Mouse (Mus musculus) frontal cortex, postnatal 36 days (tissue): ENCODE data around the gene Zfp617.
A peak's percentile ranks its signal among the peaks of the same experiment; 100 is the strongest.
"Not testable (repeated sequence)": the region's sequence is repeated elsewhere in the genome, so short reads cannot be mapped to it uniquely, and the experiment has no call there.

Experiments used
- DNase-seq, 2 experiments: peaks; one replicate each; pipeline ENCODE4 v3.0.0; 2022; ENCODE audit warnings: low spot score in 2 of 2

Zfp617 gene

GRCm38 (mm10) chr8:71908309-71909261 is at the start of gene Zfp617, which contains the start of gene Zfp882:
Gene Zfp617 (plus strand): TSS chr8:71908635.
Gene Zfp882 (plus strand): TSS chr8:71908608.
- DNase-seq = peak; percentile 89 to 95

- not testable (repeated sequence) for DNase-seq
Measured at GRCm38 (mm10) chr8:71861551-71861950, 46.9 kb upstream of the Zfp617 start.

DNA sequence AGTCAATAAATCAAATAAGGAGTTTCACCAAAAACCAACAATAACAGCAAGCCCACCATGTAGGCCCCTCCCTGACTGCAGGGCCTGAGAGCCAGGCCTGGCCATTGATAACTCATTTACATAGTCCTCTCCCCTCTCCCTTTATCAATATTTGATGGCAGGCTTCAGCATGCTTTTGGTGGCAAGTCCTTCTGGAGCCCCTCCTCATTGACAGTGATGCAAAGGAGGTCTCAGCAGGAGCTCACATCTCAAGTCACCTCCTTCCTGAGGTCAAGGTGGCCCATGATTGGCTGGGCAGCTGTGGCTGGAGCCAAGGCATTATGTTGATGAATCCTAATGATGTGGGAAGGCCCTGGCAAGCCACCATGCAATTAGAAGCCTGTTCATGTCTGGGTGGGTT is 46.4 kb upstream of the Zfp617 start:
- not testable (repeated sequence) for DNase-seq

GRCm38 (mm10) chr8:71881618-71882274 is 26.7 kb upstream of the Zfp617 start, which contains the start of gene Zfp709:
Gene Zfp709 (plus strand): TSS chr8:71882019.
- DNase-seq = peak; percentile 75

DNA sequence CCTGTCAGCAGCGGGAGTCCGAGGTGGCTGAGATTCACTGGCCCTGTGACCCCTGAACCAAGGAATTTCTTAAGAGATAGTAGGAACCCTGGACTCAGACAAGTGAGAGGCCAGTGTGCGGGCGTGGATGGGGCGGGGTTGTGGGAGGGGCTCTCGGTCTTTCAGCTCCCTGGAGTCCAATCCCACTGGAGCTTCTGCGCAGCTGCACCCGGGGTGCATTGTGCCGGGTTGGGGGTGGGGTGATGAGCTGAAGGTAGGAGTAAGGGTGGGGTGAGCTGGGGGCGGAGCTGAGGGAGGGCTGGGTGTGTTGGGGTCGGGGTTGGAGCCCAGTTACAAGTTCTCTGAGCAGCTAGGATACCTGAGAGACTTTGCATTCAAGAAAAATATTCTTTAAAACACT is 7.8 kb upstream of the Zfp617 start:
- DNase-seq = not testable (repeated sequence)

DNA sequence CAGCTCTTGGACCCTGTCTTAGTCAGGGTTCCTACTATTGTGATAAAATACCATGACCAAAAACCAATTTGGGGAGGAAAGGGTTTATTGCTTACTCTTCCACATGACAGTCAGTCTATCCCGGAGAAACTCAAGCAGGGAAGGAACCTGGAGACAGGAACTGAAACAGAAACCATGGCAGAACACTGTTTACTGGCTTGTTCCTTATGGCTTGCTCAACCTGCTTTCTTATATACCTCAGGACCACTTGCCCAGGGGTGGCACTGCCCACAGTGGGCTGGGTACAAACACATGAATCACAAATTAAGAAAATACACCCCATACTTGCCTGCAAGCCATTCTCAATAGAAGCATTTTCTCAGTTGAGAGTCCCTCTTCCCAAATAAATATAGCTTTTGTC is 5.4 kb upstream of the Zfp617 start:
- DNase-seq = not testable (repeated sequence)

DNA sequence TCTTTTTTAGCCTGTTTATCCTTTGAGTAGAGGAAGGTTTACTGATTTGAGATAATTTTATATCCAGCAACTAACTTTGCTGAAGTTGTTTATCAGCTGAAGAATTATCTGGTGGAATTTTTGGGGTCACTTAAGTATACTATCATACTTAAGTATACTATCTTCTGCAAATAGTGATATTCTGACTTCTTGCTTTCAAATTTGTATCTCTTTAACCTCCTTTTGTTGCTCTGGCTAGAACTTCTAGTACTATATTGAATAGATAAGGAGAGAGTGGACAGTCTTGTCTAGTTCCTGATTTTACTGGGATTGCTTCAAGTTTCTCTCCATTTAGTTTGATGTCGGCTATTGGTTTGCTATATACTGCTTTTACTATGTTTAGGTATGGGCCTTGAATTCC is 1.6 kb upstream of the Zfp617 start:
- no peak for DNase-seq

- no peak for DNase-seq
Measured at GRCm38 (mm10) chr8:71907798-71908257, 607 bp upstream of the Zfp617 start.

DNA sequence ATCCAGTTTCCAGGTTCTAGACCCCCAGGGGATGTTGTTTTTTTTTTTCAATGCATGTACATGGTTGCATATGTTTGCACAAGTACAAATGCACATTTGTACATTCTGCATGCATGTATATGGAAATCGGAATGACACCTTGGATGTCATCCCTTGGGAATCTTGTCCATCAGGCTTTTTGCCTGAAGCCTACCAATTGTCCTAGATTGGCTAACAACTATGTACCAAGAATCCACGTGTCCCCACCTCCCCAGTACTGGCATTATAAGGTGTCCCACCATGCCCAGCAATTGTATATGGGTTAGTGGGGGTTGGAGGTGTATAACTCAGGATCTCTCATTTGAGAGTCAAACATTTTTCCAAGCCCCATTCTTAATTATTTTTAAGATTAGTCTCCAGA is 3.9 kb downstream of the Zfp617 start:
- no peak for DNase-seq

GRCm38 (mm10) chr8:71922567-71923401 is 14.3 kb downstream of the Zfp617 start:
- DNase-seq = peak; percentile 94 to 97

GRCm38 (mm10) chr8:71925791-71926190 is 17.4 kb downstream of the Zfp617 start:
- no peak for DNase-seq

GRCm38 (mm10) chr8:71926551-71926950 is 18.1 kb downstream of the Zfp617 start:
- DNase-seq = no peak

DNA sequence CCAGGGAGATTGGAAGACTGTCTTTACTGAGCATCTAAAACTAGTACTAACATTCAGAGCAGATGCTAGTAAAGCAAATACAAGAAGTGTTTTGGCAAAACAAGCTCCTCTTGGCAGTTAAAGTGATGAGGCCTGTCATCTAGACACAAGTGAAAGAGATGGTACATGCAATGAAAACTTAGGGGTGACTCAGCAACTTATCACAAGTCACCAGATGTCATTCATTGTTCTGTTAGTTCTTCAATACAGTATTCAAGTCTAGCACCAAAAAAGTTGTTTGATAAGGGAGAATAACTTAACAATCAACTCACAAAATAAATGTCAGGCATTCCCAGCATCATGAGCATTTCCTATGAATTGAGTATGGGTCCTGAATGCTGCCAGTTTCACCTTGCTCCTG is 19.3 kb downstream of the Zfp617 start:
- DNase-seq = no peak

DNA sequence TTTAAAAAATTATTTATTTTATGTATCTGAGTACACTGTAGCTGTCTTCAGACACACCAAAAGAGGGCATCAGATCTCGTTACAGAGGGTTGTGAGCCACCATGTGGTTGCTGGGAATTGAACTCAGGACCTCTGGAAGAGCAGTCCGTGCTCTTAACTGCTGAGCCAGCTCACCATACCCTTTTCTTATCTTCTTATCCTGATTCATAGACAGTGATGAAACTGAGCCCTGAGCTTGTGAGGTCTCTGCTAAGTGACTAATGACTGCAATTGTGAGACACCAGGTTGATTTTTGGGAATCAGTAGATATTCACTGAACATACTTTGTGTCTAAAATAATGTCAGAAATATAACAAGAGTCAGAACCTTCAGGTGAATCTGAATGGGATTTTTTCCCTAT is 29.6 kb downstream of the Zfp617 start:
- DNase-seq = not testable (repeated sequence)

GRCm38 (mm10) chr8:71940293-71941208 is 32.1 kb downstream of the Zfp617 start:
- no peak for DNase-seq

GRCm38 (mm10) chr8:71941776-71942175 is 33.3 kb downstream of the Zfp617 start:
- no peak for DNase-seq

GRCm38 (mm10) chr8:71948624-71949023 is 40.2 kb downstream of the Zfp617 start:
- no peak for DNase-seq

- peak; percentile 97 to 99 for DNase-seq
Measured at GRCm38 (mm10) chr8:71950482-71951221, 42.2 kb downstream of the Zfp617 start, which contains the start of gene Zfp961. Gene Zfp961 (plus strand): TSS chr8:71951038.

- peak in 1 of 2 experiments; percentile 12 for DNase-seq
Measured at GRCm38 (mm10) chr8:71951436-71952161, 43.2 kb downstream of the Zfp617 start.
